Mouse (Mus musculus): Measurements from ENCODE around the gene S1pr5.

- TF ChIP-seq CTCF (IDR thresholded peaks at IDR 0.05; ENCODE audit: low read depth, low read length), result no peak
- no peak for TF ChIP-seq POLR2A (IDR thresholded peaks at IDR 0.05; ENCODE audit: insufficient read depth, low read length)
Observed at GRCm38 (mm10) chr9:21193786-21194185, 54.5 kb downstream of the S1pr5 start.

Data from ES-Bruce4 (cell line).